Mouse (Mus musculus) limb, embryonic 14.5 days (tissue): Measurements from ENCODE around the gene Efhc1. TPM values are rescaled to one million over a fixed set of nuclear protein-coding genes. Genes with fewer than 3 reads are reported as not detected.

Experiments used
- ATAC-seq: fragments of 200-750 bp; cut with Nextera tagmentation; 2 replicates; pipeline ENCODE4 v1.8.0; 2017; ENCODE audit warnings: low read depth, moderate number of reproducible peaks, moderate TSS enrichment; ENCODE audit not compliant: low FRiP score
- DNase-seq: peaks from one replicate; pipeline ENCODE4 v3.0.0-alpha.2; 2015; ENCODE audit warnings: low spot score
- H3K27ac ChIP-seq: fragments of 300-500 bp; sonication (generic); replicated peaks from 2 replicates; pipeline ENCODE4 v1.5.1; 2014; ENCODE audit warnings: low read depth, mild to moderate bottlenecking, low read length, moderate library complexity, mixed read lengths
- H3K27me3 ChIP-seq: fragments of 300-500 bp; sonication (generic); 2 replicates; pipeline ENCODE4 v1.6.1; 2014; ENCODE audit warnings: low read length, mixed read lengths; ENCODE audit not compliant: control insufficient read depth, insufficient read depth
- H3K36me3 ChIP-seq: fragments of 300-500 bp; sonication (generic); 2 replicates; pipeline ENCODE4 v1.6.1; 2014; ENCODE audit warnings: mild to moderate bottlenecking, low read length, moderate library complexity, mixed read lengths; ENCODE audit not compliant: control insufficient read depth, insufficient read depth
- H3K4me1 ChIP-seq: fragments of 300-500 bp; sonication (generic); 2 replicates; pipeline ENCODE4 v1.6.1; 2014; ENCODE audit warnings: antibody characterized with exemption, low read length, mixed read lengths; ENCODE audit not compliant: control insufficient read depth, insufficient read depth
- H3K4me2 ChIP-seq: fragments of 300-500 bp; sonication (generic); replicated peaks from 2 replicates; pipeline ENCODE4 v1.6.1; 2014; ENCODE audit warnings: low read depth, mild to moderate bottlenecking, low read length, moderate library complexity; ENCODE audit not compliant: severe bottlenecking
- H3K4me3 ChIP-seq: fragments of 300-500 bp; sonication (generic); replicated peaks from 2 replicates; pipeline ENCODE4 v1.5.1; 2014; ENCODE audit warnings: low read length
- H3K9ac ChIP-seq: fragments of 300-500 bp; sonication (generic); 2 replicates; pipeline ENCODE4 v1.6.1; 2014; ENCODE audit warnings: mild to moderate bottlenecking, low read depth, low read length, moderate library complexity; ENCODE audit not compliant: severe bottlenecking
- H3K9me3 ChIP-seq: fragments of 300-500 bp; sonication (generic); 2 replicates; pipeline ENCODE4 v1.6.1; 2016; ENCODE audit warnings: low read length; ENCODE audit not compliant: control insufficient read depth
- POLR2A ChIP-seq: fragments of 200-500 bp; IDR thresholded peaks from 2 replicates; pipeline ENCODE4 v1.8.0; 2012; ENCODE audit warnings: inconsistent platforms, mild to moderate bottlenecking, moderate library complexity, borderline replicate concordance; ENCODE audit not compliant: insufficient read depth, insufficient read length; ENCODE audit errors: extremely low read depth
- WGBS: fragments of 180-500 bp; shearing (Covaris S2); extraction: QIAGEN DNeasy Blood & Tissue Kit; methylation state at CpG from one replicate; pipeline ENCODE4 v1.1.7; 2014; 5-methylcytosine and 5-hydroxymethylcytosine counted together
- polyA plus RNA-seq, 2 experiments: library from polyadenylated mRNA; depleted of rRNA in 1 of 2; stranded (reverse) in 1 of 2; unstranded in 1 of 2; fragments of >200 nt; fragmentation: Nextera tagmentation in 1 of 2; extraction: Ambion mirVana in 1 of 2; gene quantifications; 2 replicates each; pipeline versions ENCODE4 v1.2.1 to v1.2.3; 2012 to 2014

Gene Efhc1
- polyA plus RNA-seq, 2 experiments: 2.7 to 3.1 TPM

GRCm38 (mm10) chr1:20996603-20997327 lies 45.3 kb downstream of the Efhc1 start:
- no peak overlapping the region for H3K9ac ChIP-seq
- no peak overlapping the region for H3K27ac ChIP-seq
- H3K4me3 ChIP-seq: no peak overlapping the region
- DNase-seq: no peak
- H3K4me1 ChIP-seq: 0 out of 2 replicates have a peak, but pooled peaks cover 3% of the 10 kb centered on the region
- no peak overlapping the region for H3K4me2 ChIP-seq
- H3K36me3 ChIP-seq: peaks cover 32% of the 10 kb centered on the region
- no peak for TF ChIP-seq POLR2A
- no peaks in the 10 kb centered on the region for H3K9me3 ChIP-seq
- H3K27me3 ChIP-seq: no peaks in the 10 kb centered on the region
- no peak for ATAC-seq
- 84% methylated on average over 17 of the region's 17 CpGs for WGBS

DNA sequence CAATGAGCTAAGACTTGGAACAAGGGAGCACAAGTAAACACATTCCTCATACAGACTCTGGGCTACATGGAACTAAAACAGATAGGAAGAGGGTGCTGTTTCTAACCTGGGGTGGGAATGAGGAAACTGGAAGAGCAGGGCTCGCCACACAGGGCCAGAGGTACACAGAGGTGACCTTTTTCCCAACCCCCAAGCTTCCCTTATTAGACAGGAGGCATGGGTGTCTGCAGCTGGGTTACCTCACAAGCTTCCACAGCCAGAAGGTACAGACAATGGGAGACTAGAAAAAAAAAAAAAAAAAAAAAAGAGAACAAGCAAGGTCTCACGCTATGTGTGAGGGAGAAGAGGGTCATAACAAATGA lies 45.9 kb downstream of the Efhc1 start:
- H3K9ac ChIP-seq: no peak overlapping the region
- no peak for ATAC-seq
- H3K36me3 ChIP-seq: peaks cover 36% of the 10 kb centered on the region
- H3K27me3 ChIP-seq: no peaks in the 10 kb centered on the region
- no peak for DNase-seq
- H3K27ac ChIP-seq: no peak overlapping the region
- WGBS: 83% methylated on average over 2 of the region's 2 CpGs
- TF ChIP-seq POLR2A: no peak
- no peak overlapping the region for H3K4me3 ChIP-seq
- no peaks in the 10 kb centered on the region for H3K9me3 ChIP-seq
- no peak overlapping the region for H3K4me2 ChIP-seq
- 0 out of 2 replicates have a peak, but pooled peaks cover 3% of the 10 kb centered on the region for H3K4me1 ChIP-seq

DNA sequence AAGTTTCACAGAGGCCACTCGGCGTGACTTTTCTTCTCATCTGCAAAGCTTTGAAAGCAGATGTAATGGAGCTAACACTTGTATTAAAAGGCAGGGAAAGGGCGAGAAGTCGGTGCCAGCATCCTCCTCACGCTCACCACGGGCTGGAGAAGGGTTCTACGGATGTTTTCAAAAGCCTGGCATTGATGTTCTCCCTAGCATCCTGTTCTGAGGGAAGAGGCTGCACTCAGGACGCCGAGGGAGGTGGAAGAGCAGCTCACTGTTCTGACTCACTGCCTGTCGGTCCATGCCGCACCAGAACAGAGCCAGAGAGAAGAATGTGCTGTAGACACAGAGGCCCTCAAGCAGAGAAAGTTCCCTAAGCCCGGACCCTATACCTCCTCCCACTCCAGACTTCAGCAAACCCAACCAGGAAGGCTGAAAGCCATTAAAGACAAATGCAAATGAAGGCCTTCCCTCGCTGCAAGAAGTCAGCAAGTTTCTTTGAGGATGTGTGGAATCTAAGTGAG lies 46.5 kb downstream of the Efhc1 start:
- Histone ChIP-seq H3K9ac (no peak overlapping the region), H3K27ac (no peak overlapping the region), H3K9me3 (no peaks in the 10 kb centered on the region), H3K27me3 (no peaks in the 10 kb centered on the region), H3K4me3 (no peak overlapping the region), H3K4me1 (0 out of 2 replicates have a peak, but pooled peaks cover 3% of the 10 kb centered on the region), H3K4me2 (no peak overlapping the region), H3K36me3 (peaks cover 43% of the 10 kb centered on the region)
- WGBS: 73% methylated on average over 13 of the region's 13 CpGs
- DNase-seq (no peak), ATAC-seq (no peak)
- no peak for TF ChIP-seq POLR2A

GRCm38 (mm10) chr1:21002246-21003142 lies 51.1 kb downstream of the Efhc1 start:
- H3K4me3 ChIP-seq: no peak overlapping the region
- H3K9ac ChIP-seq: no peak overlapping the region
- WGBS: 85% methylated on average over 14 of the region's 14 CpGs
- H3K27me3 ChIP-seq: no peaks in the 10 kb centered on the region
- no peak overlapping the region for H3K4me2 ChIP-seq
- no peak for DNase-seq
- ATAC-seq: 0 out of 2 replicates have a peak, but pooled peaks have one; percentile 21
- no peaks in the 10 kb centered on the region for H3K9me3 ChIP-seq
- TF ChIP-seq POLR2A: no peak
- no peak overlapping the region for H3K27ac ChIP-seq
- H3K4me1 ChIP-seq: no peaks in the 10 kb centered on the region
- peaks cover 77% of the 10 kb centered on the region for H3K36me3 ChIP-seq

- no peak overlapping the region for H3K27ac ChIP-seq
- 85% methylated on average over 8 of the region's 8 CpGs for WGBS
- no peak for TF ChIP-seq POLR2A
Observed at GRCm38 (mm10) chr1:21004596-21004995, 53.2 kb downstream of the Efhc1 start.

More at GRCm38 (mm10) chr1:21004596-21004995, 53.2 kb downstream of the Efhc1 start:
- Histone ChIP-seq H3K9me3 (no peaks in the 10 kb centered on the region), H3K9ac (no peak overlapping the region), H3K4me2 (no peak overlapping the region), H3K36me3 (peaks cover 69% of the 10 kb centered on the region), H3K27me3 (no peaks in the 10 kb centered on the region), H3K4me1 (no peaks in the 10 kb centered on the region), H3K4me3 (no peak overlapping the region)
- no peak for ATAC-seq
- DNase-seq: no peak
